Mouse (Mus musculus): ENCODE data around the gene Smim6.

Smim6 gene

GRCm38 (mm10) chr11:115933108-115933746, 21.4 kb downstream of the Smim6 start, which contains the start of the genes Sap30bp and Recql5:
Gene Sap30bp (plus strand): TSS chr11:115933282.
Gene Recql5 (minus strand): TSS chr11:115933477.
- in situ Hi-C loops (cut with MboI; ENCODE audit: low sequenced_read_pairs), result no loop called here

GRCm38 (mm10) chr11:115933747-115934110, 21.9 kb downstream of the Smim6 start:
- in situ Hi-C loops (cut with MboI; ENCODE audit: low sequenced_read_pairs), result no loop called here

- in situ Hi-C loops (cut with MboI; ENCODE audit: low sequenced_read_pairs), result loop anchor here (10.0 kb wide), 1 partner anchor 55 kb away; no protein-coding TSS in a partner anchor
Observed at GRCm38 (mm10) chr11:115939690-115940329, 28.0 kb downstream of the Smim6 start.

GRCm38 (mm10) chr11:115941980-115942379, 30.2 kb downstream of the Smim6 start:
- in situ Hi-C loops (cut with MboI; ENCODE audit: low sequenced_read_pairs), result loop anchor here (10.0 kb wide), 1 partner anchor 53 kb away; no protein-coding TSS in a partner anchor

- in situ Hi-C loops (cut with MboI; ENCODE audit: low sequenced_read_pairs), result loop anchor here (10.0 kb wide), 1 partner anchor 50 kb away; no protein-coding TSS in a partner anchor
Observed at GRCm38 (mm10) chr11:115945247-115945646, 33.4 kb downstream of the Smim6 start.

- in situ Hi-C loops (cut with MboI; ENCODE audit: low sequenced_read_pairs), result loop anchor here (10.0 kb wide), 1 partner anchor 48 kb away; no protein-coding TSS in a partner anchor
Observed at GRCm38 (mm10) chr11:115946221-115946828, 34.5 kb downstream of the Smim6 start.

- in situ Hi-C loops (cut with MboI; ENCODE audit: low sequenced_read_pairs), result loop anchor here (10.0 kb wide), 1 partner anchor 46 kb away; no protein-coding TSS in a partner anchor
Observed at GRCm38 (mm10) chr11:115948316-115948715, 36.5 kb downstream of the Smim6 start.

GRCm38 (mm10) chr11:115950719-115951118, 38.9 kb downstream of the Smim6 start:
- in situ Hi-C loops (cut with MboI; ENCODE audit: low sequenced_read_pairs), result no loop called here

GRCm38 (mm10) chr11:115954712-115955111, 42.9 kb downstream of the Smim6 start:
- in situ Hi-C loops (cut with MboI; ENCODE audit: low sequenced_read_pairs), result no loop called here

GRCm38 (mm10) chr11:115955195-115955858, 43.5 kb downstream of the Smim6 start:
- in situ Hi-C loops (cut with MboI; ENCODE audit: low sequenced_read_pairs), result no loop called here

GRCm38 (mm10) chr11:115956453-115956852, 44.6 kb downstream of the Smim6 start:
- in situ Hi-C loops (cut with MboI; ENCODE audit: low sequenced_read_pairs), result no loop called here

- in situ Hi-C loops (cut with MboI; ENCODE audit: low sequenced_read_pairs), result no loop called here
Observed at GRCm38 (mm10) chr11:115957971-115958370, 46.2 kb downstream of the Smim6 start.

- in situ Hi-C loops (cut with MboI; ENCODE audit: low sequenced_read_pairs), result no loop called here
Observed at GRCm38 (mm10) chr11:115959018-115959417, 47.2 kb downstream of the Smim6 start.

- in situ Hi-C loops (cut with MboI; ENCODE audit: low sequenced_read_pairs), result no loop called here
Observed at GRCm38 (mm10) chr11:115962651-115963412, 51.0 kb downstream of the Smim6 start.

Data from CH12F3 (cell line).